Mouse (Mus musculus): ENCODE data around the gene Ttyh2.

DNA sequence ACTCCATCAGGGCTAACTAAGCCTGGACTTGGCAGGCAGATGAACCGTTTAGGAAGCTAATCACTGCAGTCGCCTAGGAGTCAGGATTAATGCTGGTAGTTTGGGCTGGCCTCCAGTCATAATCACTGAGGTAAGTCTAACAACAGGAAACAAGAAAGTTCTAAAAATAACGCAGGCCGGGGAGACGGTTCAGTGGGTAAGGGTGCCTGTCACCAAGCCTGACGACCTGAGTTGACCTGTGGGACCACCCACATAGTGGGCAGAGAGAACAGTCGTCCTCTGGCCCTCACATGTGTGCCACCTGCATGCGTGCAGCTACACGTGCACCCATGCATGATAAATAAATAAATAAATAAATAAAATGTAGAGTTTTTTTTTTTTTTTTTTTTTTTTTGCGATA is 65.4 kb downstream of the Ttyh2 start:
- TF ChIP-seq POLR2A (IDR thresholded peaks at IDR 0.05; ENCODE audit: borderline replicate concordance, insufficient read depth, low read length) = no peak
- no peak for TF ChIP-seq CTCF (IDR thresholded peaks at IDR 0.05; ENCODE audit: borderline replicate concordance, insufficient read depth, low read depth, low read length)

Data from cerebellum, adult 2 months (tissue).